Mouse (Mus musculus) hindbrain, embryonic 11.5 days (tissue): ENCODE data around the gene Pde4d. TPM values are rescaled to one million over a fixed set of nuclear protein-coding genes. Genes with fewer than 3 reads are reported as not detected.

Experiments
- ATAC-seq: fragments of 200-750 bp; cut with Nextera tagmentation; 2 replicates; pipeline ENCODE4 v1.8.0; 2017; ENCODE audit warnings: mild to moderate bottlenecking, moderate TSS enrichment, moderate library complexity; ENCODE audit not compliant: low FRiP score
- DNase-seq: peaks from one replicate; pipeline ENCODE4 v3.0.0-alpha.2; 2015; ENCODE audit warnings: low spot score
- H3K27ac ChIP-seq: fragments of 300-500 bp; sonication (generic); 2 replicates; pipeline ENCODE4 v1.5.1; 2014; ENCODE audit warnings: mild to moderate bottlenecking, low read depth, low read length
- H3K27me3 ChIP-seq: fragments of 300-500 bp; sonication (generic); 2 replicates; pipeline ENCODE4 v1.6.1; 2014; ENCODE audit warnings: mild to moderate bottlenecking, low read length, moderate library complexity, mixed read lengths; ENCODE audit not compliant: control insufficient read depth, insufficient read depth
- H3K36me3 ChIP-seq: fragments of 300-500 bp; sonication (generic); 2 replicates; pipeline ENCODE4 v1.6.1; 2014; ENCODE audit warnings: mild to moderate bottlenecking, low read length, moderate library complexity, mixed read lengths; ENCODE audit not compliant: control insufficient read depth, insufficient read depth
- H3K4me1 ChIP-seq: fragments of 300-500 bp; sonication (generic); replicated peaks from 2 replicates; pipeline ENCODE4 v1.6.1; 2014; ENCODE audit warnings: low read length, mixed read lengths; ENCODE audit not compliant: control insufficient read depth, insufficient read depth
- H3K4me2 ChIP-seq: fragments of 300-500 bp; sonication (generic); replicated peaks from 2 replicates; pipeline ENCODE4 v1.6.1; 2014; ENCODE audit warnings: mild to moderate bottlenecking, low read depth, low read length
- H3K4me3 ChIP-seq: fragments of 300-500 bp; sonication (generic); 2 replicates; pipeline ENCODE4 v1.5.1; 2014; ENCODE audit warnings: low read depth, low read length
- H3K9ac ChIP-seq: fragments of 300-500 bp; sonication (generic); 2 replicates; pipeline ENCODE4 v1.6.1; 2014; ENCODE audit warnings: low read depth, low read length
- H3K9me3 ChIP-seq: fragments of 300-500 bp; sonication (generic); 2 replicates; pipeline ENCODE4 v1.6.1; 2016; ENCODE audit warnings: low read length; ENCODE audit not compliant: control insufficient read depth
- WGBS: fragments of 180-500 bp; shearing (Covaris S2); extraction: QIAGEN DNeasy Blood & Tissue Kit; methylation state at CpG from one replicate; pipeline ENCODE4 v1.1.7; 2014; 5-methylcytosine and 5-hydroxymethylcytosine counted together
- polyA plus RNA-seq: library from polyadenylated mRNA; unstranded; fragments of >200 nt; fragmentation: Nextera tagmentation; extraction: Ambion mirVana; gene quantifications from 2 replicates; pipeline ENCODE4 v1.2.1, GENCODE M21; 2014

The Pde4d gene
- polyA plus RNA-seq, 1 experiment from 2014 or later = 18.3 TPM

DNA sequence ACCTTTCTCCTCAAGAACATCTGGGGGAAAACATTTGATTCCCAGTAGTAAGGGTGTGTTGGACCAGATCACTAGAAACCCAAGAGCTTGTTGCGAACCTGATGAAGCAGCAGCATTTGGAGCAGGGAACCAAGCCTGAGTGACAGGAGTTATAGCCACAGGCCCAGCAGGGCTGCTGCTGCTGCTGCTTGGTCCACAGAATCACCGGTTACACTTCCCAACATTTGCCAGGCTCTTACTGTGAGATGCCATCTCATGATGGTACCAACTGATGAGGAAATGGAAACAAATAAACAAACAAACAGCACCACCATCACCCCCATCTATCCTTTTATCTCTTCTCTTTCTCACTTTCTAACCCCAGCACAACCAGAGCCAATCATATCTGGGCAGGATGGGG is 979.8 kb downstream of the Pde4d start:
- Histone ChIP-seq H3K4me1 (no peaks in the 10 kb centered on the region), H3K4me2 (no peak overlapping the region), H3K4me3 (no peak overlapping the region), H3K9ac (no peak overlapping the region), H3K27ac (no peak overlapping the region), H3K27me3 (no peaks in the 10 kb centered on the region), H3K9me3 (no peaks in the 10 kb centered on the region), H3K36me3 (no peaks in the 10 kb centered on the region)
- WGBS = 84% methylated on average over 2 of the region's 2 CpGs
- DNase-seq = no peak
- no peak for ATAC-seq

DNA sequence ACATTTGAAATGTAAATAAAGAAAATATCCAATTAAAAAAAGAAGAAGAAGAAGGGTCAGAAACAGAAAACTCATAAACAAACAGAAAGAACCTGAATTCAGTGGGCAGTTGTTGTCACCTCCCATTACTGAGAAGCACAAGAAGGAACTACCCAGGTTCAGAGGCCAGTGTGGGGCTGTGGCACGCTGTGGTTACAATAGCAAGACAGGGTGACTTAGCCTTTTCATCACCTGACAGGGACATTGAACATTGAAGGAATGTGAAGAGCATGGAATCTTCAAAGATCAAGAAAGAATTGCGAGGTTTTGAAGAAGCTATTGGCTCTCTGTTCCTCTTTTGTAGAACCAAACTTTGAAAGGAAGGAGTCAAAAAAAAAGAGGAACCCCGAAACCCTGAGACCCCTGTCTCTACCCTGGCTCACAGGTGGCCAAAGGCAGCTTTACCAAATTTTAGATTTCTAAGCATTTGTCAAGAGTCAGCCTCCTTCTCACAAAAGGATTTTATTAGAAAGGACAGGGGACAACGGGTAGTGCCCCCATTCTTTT is 987.6 kb downstream of the Pde4d start:
- Histone ChIP-seq H3K4me1 (no peaks in the 10 kb centered on the region), H3K9ac (no peak overlapping the region), H3K27ac (no peak overlapping the region), H3K4me2 (no peak overlapping the region), H3K9me3 (no peaks in the 10 kb centered on the region), H3K27me3 (no peaks in the 10 kb centered on the region), H3K4me3 (no peak overlapping the region), H3K36me3 (no peaks in the 10 kb centered on the region)
- WGBS = 65% methylated on average over 4 of the region's 4 CpGs
- ATAC-seq = no peak
- no peak for DNase-seq

DNA sequence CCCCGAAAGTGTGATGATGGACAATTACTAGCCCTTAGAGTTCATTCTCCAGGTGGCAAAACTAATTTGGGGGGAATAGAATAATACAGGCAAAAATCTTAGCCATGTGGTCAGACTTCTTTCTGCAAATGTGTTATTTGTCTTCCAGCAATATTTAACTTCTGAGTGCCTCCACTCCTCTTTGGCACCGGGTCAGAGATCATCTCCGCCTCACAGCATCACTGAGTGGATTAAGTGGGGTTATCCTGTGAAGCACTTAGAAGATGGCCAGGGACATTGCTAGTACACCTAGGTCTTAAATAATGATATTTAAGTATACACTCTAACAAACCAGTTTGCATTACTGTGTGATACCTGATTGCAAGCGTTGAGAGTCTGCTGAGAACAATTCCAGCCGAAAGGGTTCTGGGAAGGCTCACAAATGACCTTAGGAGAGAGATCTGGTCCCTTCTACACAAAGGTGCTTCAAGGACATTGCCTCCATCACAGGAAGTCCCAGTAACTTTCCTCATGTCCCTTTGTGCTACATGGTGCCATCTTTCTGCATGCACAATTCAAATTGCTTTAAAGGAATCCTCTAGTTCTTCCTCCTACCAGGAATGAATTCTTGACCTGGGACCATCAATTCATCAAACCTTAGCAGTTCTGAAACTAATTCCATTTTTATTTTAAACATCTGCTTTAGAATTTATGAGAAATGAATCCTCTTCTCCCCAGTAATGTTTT is 989.9 kb downstream of the Pde4d start:
- H3K36me3 ChIP-seq = no peaks in the 10 kb centered on the region
- H3K4me1 ChIP-seq = no peaks in the 10 kb centered on the region
- H3K27me3 ChIP-seq = no peaks in the 10 kb centered on the region
- H3K4me3 ChIP-seq = no peak overlapping the region
- H3K9ac ChIP-seq = no peak overlapping the region
- DNase-seq (peak; percentile 33), ATAC-seq (no peak)
- 0 out of 2 replicates have a peak overlapping the region, but pooled peaks have one; percentile 5 for H3K4me2 ChIP-seq
- peak overlapping the region; percentile 76 for H3K27ac ChIP-seq
- no peaks in the 10 kb centered on the region for H3K9me3 ChIP-seq
- WGBS = 80% methylated on average over 5 of the region's 5 CpGs

DNA sequence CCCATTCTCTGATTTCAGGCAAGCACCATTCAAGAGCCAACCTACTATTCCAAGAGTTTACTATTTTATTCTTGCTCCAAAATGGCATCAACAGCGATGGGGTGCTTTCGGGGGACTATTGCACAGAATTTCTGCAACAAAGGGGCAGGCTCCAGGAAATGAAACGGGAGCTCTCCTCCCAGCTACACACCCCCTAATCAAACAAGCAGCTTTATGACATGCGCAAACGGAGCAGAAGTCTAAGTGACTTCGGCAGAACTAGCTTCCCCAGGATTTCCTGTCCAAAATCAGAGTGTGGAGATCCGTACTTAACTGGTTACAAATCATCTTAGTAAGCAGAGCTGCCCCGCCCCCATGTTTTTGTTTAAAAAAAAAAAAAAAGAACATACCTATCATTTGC is 990.6 kb downstream of the Pde4d start:
- Histone ChIP-seq H3K4me1 (no peaks in the 10 kb centered on the region), H3K27ac (peak overlapping the region; percentile 76), H3K27me3 (no peaks in the 10 kb centered on the region), H3K9me3 (no peaks in the 10 kb centered on the region), H3K4me2 (peak overlapping the region; percentile 41), H3K4me3 (peak overlapping the region; percentile 35), H3K9ac (peak overlapping the region; percentile 40; the same call in 1 of the 2 replicates), H3K36me3 (no peaks in the 10 kb centered on the region)
- ATAC-seq (peak; percentile 73), DNase-seq (peak; percentile 69)
- WGBS = 6% methylated on average over 8 of the region's 8 CpGs

DNA sequence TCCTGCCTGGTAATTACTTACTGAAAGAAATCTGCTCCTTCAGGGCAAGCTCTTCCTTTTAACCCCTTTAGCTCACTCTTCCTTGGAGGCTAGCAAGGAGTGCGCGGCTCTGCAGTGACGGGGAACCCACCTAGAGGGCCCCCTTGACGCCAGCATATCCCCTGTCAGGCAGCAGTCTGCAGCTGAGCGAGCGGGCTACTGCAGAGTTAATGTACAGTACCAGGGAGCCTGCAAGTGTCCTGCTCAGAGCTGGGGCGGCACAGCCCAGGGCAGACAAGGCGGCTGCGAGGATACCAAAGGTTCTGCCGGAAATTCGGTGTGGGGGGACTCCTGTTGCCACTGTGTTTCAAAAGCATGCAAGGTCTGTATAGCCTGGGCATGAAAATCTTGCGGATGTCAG is 991.1 kb downstream of the Pde4d start:
- WGBS = 1% methylated on average over 12 of the region's 12 CpGs
- H3K36me3 ChIP-seq = no peaks in the 10 kb centered on the region
- no peaks in the 10 kb centered on the region for H3K9me3 ChIP-seq
- H3K4me2 ChIP-seq = peak overlapping the region; percentile 41
- no peaks in the 10 kb centered on the region for H3K4me1 ChIP-seq
- ATAC-seq = peak; percentile 96
- H3K27ac ChIP-seq = peak overlapping the region; percentile 76
- H3K4me3 ChIP-seq = peak overlapping the region; percentile 35
- H3K27me3 ChIP-seq = no peaks in the 10 kb centered on the region
- peak overlapping the region; percentile 25 for H3K9ac ChIP-seq
- DNase-seq = peak; percentile 79

DNA sequence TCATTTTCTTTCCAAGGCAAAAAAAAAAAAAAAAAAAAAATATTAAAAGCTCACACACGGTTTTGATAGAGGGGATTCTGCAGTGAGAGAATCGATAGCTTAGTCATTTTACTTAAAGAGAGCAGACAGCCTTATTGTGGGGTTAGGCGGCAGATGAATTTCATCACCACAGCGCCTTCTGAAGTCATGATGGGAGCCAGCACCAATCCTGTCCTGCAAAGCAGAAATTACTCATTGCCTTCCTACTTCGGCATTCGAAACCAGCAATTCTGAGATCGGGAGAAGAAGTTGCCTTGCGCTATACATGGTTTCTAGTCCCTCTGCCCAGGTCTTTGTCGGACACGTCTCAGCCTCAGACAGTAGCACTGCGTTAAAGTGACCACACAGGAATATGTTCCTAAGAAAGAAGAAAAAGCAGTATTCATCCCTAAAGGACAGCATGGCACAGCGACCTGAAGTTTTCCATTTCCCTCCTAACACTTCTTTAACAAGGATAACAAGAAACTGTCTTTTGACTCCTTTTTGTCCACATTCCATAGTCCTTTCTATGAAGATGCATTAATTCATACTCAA is 991.7 kb downstream of the Pde4d start:
- Histone ChIP-seq H3K4me1 (no peaks in the 10 kb centered on the region), H3K9ac (peak overlapping the region; percentile 25), H3K27ac (peak overlapping the region; percentile 76), H3K36me3 (no peaks in the 10 kb centered on the region), H3K9me3 (no peaks in the 10 kb centered on the region), H3K27me3 (no peaks in the 10 kb centered on the region), H3K4me3 (peak overlapping the region; percentile 35), H3K4me2 (peak overlapping the region; percentile 41)
- 45% methylated on average over 12 of the region's 12 CpGs for WGBS
- peak; percentile 38 for DNase-seq
- ATAC-seq = peak; percentile 30; the same call in 1 of the 2 replicates

DNA sequence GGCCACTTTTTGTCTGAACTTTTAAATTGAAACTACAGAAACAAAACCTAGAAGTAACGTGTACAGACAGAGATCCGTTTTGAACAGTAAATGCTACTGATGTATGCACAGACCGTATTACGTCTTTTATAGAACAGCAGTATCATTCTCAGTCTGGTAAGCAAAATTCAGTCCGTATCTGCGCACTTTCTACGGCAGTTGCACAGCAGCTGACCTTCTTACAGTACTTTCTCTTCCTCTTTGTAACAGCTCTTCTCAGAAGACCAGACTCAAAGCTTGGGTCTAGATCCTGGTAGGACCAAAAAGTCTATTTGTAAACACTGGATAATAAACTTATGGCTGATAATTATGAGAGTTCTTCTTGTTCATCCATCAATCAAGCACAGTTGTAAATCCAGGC is 996.4 kb downstream of the Pde4d start:
- ATAC-seq (no peak), DNase-seq (no peak)
- Histone ChIP-seq H3K4me1 (no peaks in the 10 kb centered on the region), H3K9ac (no peak overlapping the region), H3K36me3 (no peaks in the 10 kb centered on the region), H3K4me2 (no peak overlapping the region), H3K27ac (no peak overlapping the region), H3K27me3 (no peaks in the 10 kb centered on the region), H3K4me3 (no peak overlapping the region), H3K9me3 (no peaks in the 10 kb centered on the region)
- 92% methylated on average over 7 of the region's 7 CpGs for WGBS

DNA sequence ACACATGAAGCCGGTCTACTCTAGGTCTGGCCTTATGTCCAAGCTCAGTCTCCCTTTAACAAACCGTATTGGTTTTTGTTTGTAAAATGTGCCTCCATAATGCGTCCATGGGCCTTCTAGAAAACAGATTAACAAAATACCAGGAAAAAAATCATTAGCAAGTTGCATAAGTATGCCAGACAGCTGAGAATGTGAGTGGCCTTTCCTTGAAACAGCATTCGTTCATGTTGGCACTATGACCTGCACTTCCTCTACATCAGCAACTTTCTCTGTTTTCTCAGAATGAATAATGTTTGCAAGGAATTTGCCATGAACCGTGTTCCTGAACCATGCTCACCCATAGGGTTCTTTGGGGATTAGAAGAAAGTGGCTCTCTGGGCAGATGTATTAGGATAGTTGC is 998.4 kb downstream of the Pde4d start:
- Histone ChIP-seq H3K36me3 (no peaks in the 10 kb centered on the region), H3K9ac (no peak overlapping the region), H3K4me1 (no peaks in the 10 kb centered on the region), H3K27me3 (no peaks in the 10 kb centered on the region), H3K4me3 (no peak overlapping the region), H3K9me3 (no peaks in the 10 kb centered on the region), H3K27ac (no peak overlapping the region), H3K4me2 (no peak overlapping the region)
- DNase-seq = no peak
- no peak for ATAC-seq
- 79% methylated on average over 5 of the region's 5 CpGs for WGBS

DNA sequence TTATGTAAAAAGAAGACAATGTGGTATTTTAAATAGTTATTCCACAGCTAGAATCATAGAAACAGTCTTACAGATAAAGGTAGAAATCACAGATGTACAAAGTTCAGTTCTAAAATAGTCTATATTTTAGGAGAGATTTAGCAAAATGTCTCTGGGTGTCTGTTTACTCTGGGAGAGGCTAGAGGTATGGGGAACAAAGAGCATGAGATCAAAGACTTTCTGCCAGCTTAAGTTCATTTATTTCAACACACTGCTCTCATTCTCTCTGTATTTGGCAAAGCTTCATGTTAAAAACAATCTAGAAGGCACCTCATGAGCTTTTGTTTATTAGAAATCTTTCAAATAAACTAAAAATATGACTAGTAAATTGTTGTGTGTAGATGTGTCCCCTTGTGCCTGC is 1024.6 kb downstream of the Pde4d start:
- H3K36me3 ChIP-seq = no peaks in the 10 kb centered on the region
- H3K4me2 ChIP-seq = no peak overlapping the region
- no peak overlapping the region for H3K4me3 ChIP-seq
- H3K27ac ChIP-seq = no peak overlapping the region
- DNase-seq (no peak), ATAC-seq (no peak)
- H3K9me3 ChIP-seq = no peaks in the 10 kb centered on the region
- no peak overlapping the region for H3K9ac ChIP-seq
- no peaks in the 10 kb centered on the region for H3K27me3 ChIP-seq
- H3K4me1 ChIP-seq = no peaks in the 10 kb centered on the region
